Mouse (Mus musculus) stomach, embryonic 15.5 days (tissue): ENCODE measurements around the gene Gm5799. TPM values are rescaled to one million over a fixed set of nuclear protein-coding genes. Genes with fewer than 3 reads are reported as not detected.
"Not testable (repeated sequence)": the region's sequence is repeated elsewhere in the genome, so short reads cannot be mapped to it uniquely, and the experiment has no call there.

Source experiments
- ATAC-seq: fragments of 200-750 bp; cut with Nextera tagmentation; 2 replicates; pipeline ENCODE4 v1.8.0; 2017; ENCODE audit warnings: low read depth, moderate number of reproducible peaks, moderate TSS enrichment; ENCODE audit not compliant: insufficient read depth, low FRiP score
- H3K27ac ChIP-seq: fragments of 300-500 bp; sonication (generic); 2 replicates; pipeline ENCODE4 v1.5.1; 2015; ENCODE audit warnings: mild to moderate bottlenecking, inconsistent platforms
- H3K27me3 ChIP-seq: fragments of 300-500 bp; sonication (generic); replicated peaks from 2 replicates; pipeline ENCODE4 v1.6.1; 2015; ENCODE audit warnings: inconsistent platforms
- H3K36me3 ChIP-seq: fragments of 300-500 bp; sonication (generic); 2 replicates; pipeline ENCODE4 v1.6.1; 2015; ENCODE audit warnings: inconsistent platforms
- H3K4me1 ChIP-seq: fragments of 300-500 bp; sonication (generic); 2 replicates; pipeline ENCODE4 v1.6.1; 2015; ENCODE audit warnings: inconsistent platforms
- H3K4me2 ChIP-seq: fragments of 300-500 bp; sonication (generic); 2 replicates; pipeline ENCODE4 v1.6.1; 2015; ENCODE audit warnings: mild to moderate bottlenecking, inconsistent platforms
- H3K4me3 ChIP-seq: fragments of 300-500 bp; sonication (generic); replicated peaks from 2 replicates; pipeline ENCODE4 v1.5.1; 2015; ENCODE audit warnings: inconsistent platforms
- H3K9ac ChIP-seq: fragments of 300-500 bp; sonication (generic); 2 replicates; pipeline ENCODE4 v1.6.1; 2015; ENCODE audit warnings: inconsistent platforms
- H3K9me3 ChIP-seq: fragments of 300-500 bp; sonication (generic); 2 replicates; pipeline ENCODE4 v1.6.1; 2016; ENCODE audit warnings: inconsistent platforms
- WGBS: fragments of 180-500 bp; shearing (Covaris S2); methylation state at CpG from one replicate; pipeline ENCODE4 v1.1.7; 2015; 5-methylcytosine and 5-hydroxymethylcytosine counted together
- polyA plus RNA-seq: library from polyadenylated mRNA; unstranded; fragments of >200 nt; fragmentation: Nextera tagmentation; extraction: Ambion mirVana; gene quantifications from 2 replicates; pipeline ENCODE4 v1.2.1, GENCODE M21; 2015

Gm5799 gene
- polyA plus RNA-seq: not detected in 2 replicates

GRCm38 (mm10) chr14:43543276-43543675, at the start of gene Gm5799:
Gene Gm5799, plus strand, starts transcription at chr14:43543576.
- WGBS: 77% methylated on average over 2 of the region's 2 CpGs

DNA sequence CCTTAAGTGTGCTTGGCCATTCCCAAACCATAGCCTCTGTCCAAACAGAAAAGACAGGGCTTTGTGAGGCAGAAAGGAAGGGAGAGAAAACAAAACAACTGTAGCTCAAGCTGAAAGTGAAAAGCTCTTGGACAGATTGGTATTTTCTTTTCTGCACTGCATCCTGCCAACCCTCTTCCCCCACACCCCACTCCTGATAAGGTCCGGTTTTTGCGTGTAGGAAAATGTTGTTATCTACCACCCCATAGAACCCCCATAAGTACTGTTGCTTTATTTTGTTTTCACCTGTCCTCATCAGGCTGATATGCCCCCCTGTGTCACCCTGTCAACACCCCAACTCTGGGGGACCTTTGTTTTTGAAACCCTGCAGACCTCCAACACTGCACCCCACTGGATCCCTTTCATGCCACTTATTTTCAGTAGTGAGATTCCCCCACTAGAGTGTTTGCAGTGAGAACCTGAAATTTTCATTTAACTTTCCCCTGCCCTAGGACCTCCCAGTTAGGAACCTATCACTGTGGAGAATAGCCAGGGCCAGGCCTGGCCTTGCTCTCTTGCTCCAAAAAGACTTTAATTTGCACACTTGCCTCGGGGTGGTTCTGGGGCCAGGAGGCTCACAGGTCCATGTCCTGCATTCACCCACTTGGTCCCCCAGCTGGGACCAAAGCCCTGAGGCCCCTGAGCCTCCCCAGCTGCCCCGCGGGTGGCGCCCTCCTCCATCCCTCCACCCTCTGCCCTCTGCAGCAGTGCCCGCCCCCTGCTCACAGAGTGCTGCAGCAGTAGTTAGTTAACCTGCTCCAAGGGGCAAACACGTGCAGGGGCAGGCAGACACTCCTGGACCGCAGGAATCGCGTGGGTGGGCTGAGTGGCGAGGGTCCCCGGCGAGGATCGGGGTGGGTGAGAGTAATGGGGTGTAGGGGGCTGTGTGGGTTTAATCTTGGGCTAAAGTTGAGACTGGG, 12.0 kb upstream of the Gm5799 start:
- not testable (repeated sequence) for ATAC-seq, H3K9me3 ChIP-seq, H3K27ac ChIP-seq

More at GRCm38 (mm10) chr14:43543276-43543675, at the start of gene Gm5799:
- H3K27ac ChIP-seq, H3K4me1 ChIP-seq, H3K27me3 ChIP-seq, H3K4me3 ChIP-seq, H3K9ac ChIP-seq, H3K9me3 ChIP-seq, ATAC-seq, H3K4me2 ChIP-seq, H3K36me3 ChIP-seq: not testable (repeated sequence)

GRCm38 (mm10) chr14:43532011-43532383, 11.4 kb upstream of the Gm5799 start:
- H3K36me3 ChIP-seq, H3K27me3 ChIP-seq, H3K9ac ChIP-seq, H3K9me3 ChIP-seq, H3K4me1 ChIP-seq, H3K4me2 ChIP-seq, H3K4me3 ChIP-seq, H3K27ac ChIP-seq, ATAC-seq: not testable (repeated sequence)
- no CpG with 5 or more reads among the region's 6 CpGs for WGBS

More for the DNA sequence above, 12.0 kb upstream of the Gm5799 start:
- H3K4me3 ChIP-seq, H3K9ac ChIP-seq, H3K4me1 ChIP-seq, H3K4me2 ChIP-seq, H3K27me3 ChIP-seq, H3K36me3 ChIP-seq: not testable (repeated sequence)
- 43% methylated on average over 10 of the region's 15 CpGs for WGBS

DNA sequence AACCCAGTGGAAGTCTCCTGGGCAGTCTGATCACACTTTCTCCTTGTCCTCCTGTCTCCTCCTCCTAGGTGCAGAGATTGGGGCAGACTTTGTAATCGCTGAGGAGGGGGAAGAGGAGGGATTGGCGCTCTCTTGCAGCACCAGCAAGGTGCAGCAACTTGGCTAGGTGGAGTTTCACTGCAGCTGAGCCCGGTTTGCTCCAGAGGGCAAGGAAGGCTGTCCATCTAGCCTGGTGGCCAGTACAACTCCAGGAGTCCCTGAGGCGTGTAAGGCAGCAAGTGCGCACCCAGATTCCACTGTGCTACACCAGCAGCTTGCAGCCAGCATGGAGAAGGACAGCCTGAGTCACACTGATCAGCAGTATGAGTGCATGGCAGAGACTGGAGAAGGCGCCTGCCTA, 11.0 kb upstream of the Gm5799 start:
- H3K9me3 ChIP-seq, H3K4me2 ChIP-seq, ATAC-seq, H3K27me3 ChIP-seq, H3K9ac ChIP-seq, H3K36me3 ChIP-seq, H3K4me3 ChIP-seq, H3K4me1 ChIP-seq, H3K27ac ChIP-seq: not testable (repeated sequence)
- 59% methylated on average over 5 of the region's 6 CpGs for WGBS

- H3K4me2 ChIP-seq, ATAC-seq, H3K9ac ChIP-seq, H3K36me3 ChIP-seq, H3K9me3 ChIP-seq, H3K27ac ChIP-seq, H3K27me3 ChIP-seq, H3K4me1 ChIP-seq, H3K4me3 ChIP-seq: not testable (repeated sequence)
- 67% methylated on average over 2 of the region's 2 CpGs for WGBS
These were observed 5.2 kb upstream of the Gm5799 start for GRCm38 (mm10) chr14:43538144-43538543.

DNA sequence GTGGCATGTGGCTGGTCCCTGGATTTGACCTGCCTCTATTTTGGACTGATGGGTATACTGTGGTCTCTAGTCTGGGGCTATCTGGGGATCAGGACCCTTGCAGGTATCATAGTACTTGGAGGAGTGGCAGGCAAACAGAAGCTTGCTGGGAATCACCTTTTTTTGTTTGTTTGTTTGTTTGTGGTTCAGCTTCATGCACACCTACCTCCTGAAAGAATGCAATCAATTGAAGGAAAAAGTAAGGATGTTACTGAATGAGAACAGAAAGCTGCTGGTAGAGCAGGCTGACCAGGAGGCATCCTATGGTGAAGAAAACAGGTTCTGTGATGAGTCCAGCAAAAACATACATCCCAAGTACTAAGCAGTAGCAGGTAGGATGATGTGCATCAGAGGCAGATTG, 2.9 kb downstream of the Gm5799 start:
- H3K9me3 ChIP-seq, H3K9ac ChIP-seq, H3K27me3 ChIP-seq, H3K4me3 ChIP-seq, H3K27ac ChIP-seq, ATAC-seq, H3K4me1 ChIP-seq, H3K4me2 ChIP-seq, H3K36me3 ChIP-seq: not testable (repeated sequence)

DNA sequence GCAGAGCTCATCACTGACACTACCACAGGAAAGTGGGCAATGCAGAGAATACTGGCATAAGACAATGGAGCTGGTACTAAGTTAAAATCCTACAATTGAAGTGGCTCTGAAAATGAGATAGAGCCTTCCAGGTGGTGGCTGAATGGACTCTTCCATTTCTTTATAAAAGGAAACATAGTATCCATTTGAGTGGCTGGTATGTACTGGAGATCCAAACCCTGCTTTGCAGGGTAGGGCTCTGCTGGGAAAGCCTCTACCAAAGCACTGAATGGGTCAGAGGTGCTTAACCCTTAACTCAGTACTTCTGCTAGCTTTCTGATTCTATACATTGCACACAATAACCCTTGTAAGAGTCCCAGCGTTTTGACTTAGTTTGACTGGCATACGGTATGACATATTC, 8.9 kb downstream of the Gm5799 start:
- not testable (repeated sequence) for H3K27me3 ChIP-seq, H3K27ac ChIP-seq, H3K9ac ChIP-seq, H3K4me1 ChIP-seq, H3K4me2 ChIP-seq, H3K9me3 ChIP-seq, H3K36me3 ChIP-seq, ATAC-seq, H3K4me3 ChIP-seq
- 81% methylated on average over 2 of the region's 2 CpGs for WGBS

DNA sequence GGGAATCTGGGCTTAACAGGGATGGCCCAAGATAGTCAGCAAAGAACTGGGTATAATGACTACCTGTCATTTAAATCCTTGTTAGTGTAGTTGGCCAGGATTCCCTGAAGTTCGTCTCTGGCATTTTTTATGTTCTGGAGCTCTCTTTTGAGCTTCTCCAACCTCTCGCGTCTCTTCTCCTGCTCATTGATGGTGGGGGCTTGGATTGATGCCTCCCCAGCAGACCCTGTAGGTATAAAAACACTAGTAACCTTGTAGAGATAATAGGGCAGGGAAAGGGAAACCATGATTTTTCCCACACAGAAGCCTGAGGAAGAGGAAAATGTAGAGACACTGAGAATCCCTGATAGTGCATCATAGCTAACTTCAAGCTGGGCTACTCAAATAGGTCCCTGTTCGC, 34.6 kb downstream of the Gm5799 start:
- not testable (repeated sequence) for ATAC-seq, H3K9ac ChIP-seq, H3K4me1 ChIP-seq, H3K27me3 ChIP-seq, H3K9me3 ChIP-seq, H3K27ac ChIP-seq, H3K36me3 ChIP-seq, H3K4me3 ChIP-seq, H3K4me2 ChIP-seq
- WGBS: 93% methylated on average over 4 of the region's 4 CpGs

GRCm38 (mm10) chr14:43579046-43579445, 35.7 kb downstream of the Gm5799 start, which contains the start of gene Gm17654:
Gene Gm17654, minus strand, starts transcription at chr14:43579146.
- H3K4me2 ChIP-seq, H3K36me3 ChIP-seq, H3K4me3 ChIP-seq, H3K9me3 ChIP-seq, H3K27ac ChIP-seq, H3K9ac ChIP-seq, ATAC-seq, H3K27me3 ChIP-seq, H3K4me1 ChIP-seq: not testable (repeated sequence)
- 81% methylated on average over 1 of the region's 2 CpGs for WGBS

Other genes with a start within 250 kb of the Gm5799 start
- gene Gm8127, start 249.7 kb upstream of the Gm5799 start, polyA plus RNA-seq: not detected in 2 replicates
- not detected in 2 replicates for gene 1700001F09Rik, start 195.8 kb upstream of the Gm5799 start, polyA plus RNA-seq
- gene Gm8138, start 127.2 kb upstream of the Gm5799 start, polyA plus RNA-seq: not detected in 2 replicates
- gene Gm17654, start 35.6 kb downstream of the Gm5799 start, polyA plus RNA-seq: not detected in 2 replicates
- not detected in 2 replicates for gene Gm10375, start 64.4 kb downstream of the Gm5799 start, polyA plus RNA-seq
- gene Gm8165, start 133.6 kb downstream of the Gm5799 start, polyA plus RNA-seq: not detected in 2 replicates
- 0.73 and 1.6 TPM in 2 replicates for gene Gm7324, start 154.3 kb downstream of the Gm5799 start, polyA plus RNA-seq
- not detected in 2 replicates for gene Gm16506, start 183.9 kb downstream of the Gm5799 start, polyA plus RNA-seq
- gene Gm6526, start 204.3 kb downstream of the Gm5799 start, polyA plus RNA-seq: not detected in 2 replicates
- not detected in 2 replicates for gene Gm8180, start 241.2 kb downstream of the Gm5799 start, polyA plus RNA-seq